Mouse (Mus musculus) liver, embryonic 14.5 days (tissue): ENCODE measurements around the gene Fbxl2.

Experiments used
- CTCF ChIP-seq: IDR thresholded peaks from 2 replicates; pipeline ENCODE4 v1.5.1; 2016; ENCODE audit warnings: antibody characterized with exemption, low read depth, control low read depth
- EP300 ChIP-seq: IDR thresholded peaks from 2 replicates; pipeline ENCODE4 v1.6.1; 2016; ENCODE audit warnings: antibody characterized with exemption, low read depth

DNA sequence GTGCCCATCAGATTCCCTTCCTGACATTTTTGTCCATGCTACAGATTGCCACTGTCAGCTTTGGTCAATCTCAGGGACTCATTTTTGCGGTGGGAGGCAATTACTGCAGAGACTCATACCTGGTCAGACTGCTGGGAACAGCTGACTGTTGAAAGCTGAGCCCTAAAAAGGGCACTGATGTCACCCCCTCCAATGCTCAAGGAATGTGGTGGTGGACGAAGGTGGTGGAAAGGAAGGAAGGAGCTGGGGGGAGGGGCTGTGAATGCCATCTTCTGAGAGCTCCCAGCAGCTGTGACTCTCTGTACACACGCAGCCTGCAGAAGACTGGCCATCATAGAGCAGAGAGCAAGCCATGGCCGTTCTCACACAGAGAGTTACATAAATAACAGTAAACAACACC, 23.9 kb downstream of the Fbxl2 start:
- TF ChIP-seq EP300: no peak
- no peak for TF ChIP-seq CTCF
